14 mouse cellular contexts compared by ENCODE assay signal in the genomic region with DNA sequence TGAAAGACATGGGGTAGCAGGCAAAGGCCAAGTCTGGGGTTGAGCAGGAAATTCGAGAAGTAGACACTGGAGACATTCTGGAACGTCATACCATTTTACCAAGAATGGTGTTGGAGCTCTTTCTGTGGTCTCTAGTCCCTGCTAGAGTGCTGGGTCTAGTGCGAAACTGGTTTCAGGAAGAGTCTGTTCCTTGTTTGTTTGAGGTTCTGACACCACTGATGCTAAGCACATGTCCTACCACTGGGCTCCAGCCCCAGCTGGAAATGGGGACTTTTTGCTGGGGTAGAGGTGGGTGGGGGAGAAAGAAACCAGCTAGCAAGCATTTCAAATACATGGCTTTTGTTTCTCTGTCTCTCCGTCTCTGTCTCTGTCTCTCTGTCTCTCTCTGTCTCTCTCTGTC. TPM values are rescaled to one million over a fixed set of nuclear protein-coding genes. Genes with fewer than 3 reads are reported as not detected.
DNase-seq lines count a peak whose midpoint lies in the region; ATAC-seq lines count a peak whose summit lies in the region.
"Had no signal": no experiment of that assay in that cellular context is flagged by ENCODE, and none has a peak within 500 bp of the region (broad histone marks: within the 10 kb centered on the region; RNA-seq: fewer than 3 reads in every experiment).

No protein-coding gene starts in this region.

- H3K27me3 ChIP-seq in lung, embryonic 16.5 days (ENCODE audit: control insufficient read depth, insufficient read depth, low read depth, low read length) = no peaks in the 10 kb centered on the region; the same call in 1 of the 2 replicates
- peaks cover 3% of the 10 kb centered on the region; the same call in 1 of the 2 replicates for H3K27me3 ChIP-seq in liver, embryonic 13.5 days
- no peaks in the 10 kb centered on the region for H3K27me3 ChIP-seq in splenic B cell, adult 2 months (ENCODE audit: control insufficient read depth, insufficient read depth, low read length, poor library complexity, severe bottlenecking)
- no peaks in the 10 kb centered on the region for H3K27me3 ChIP-seq in embryonic facial prominence, embryonic 10.5 days (replicated peaks; ENCODE audit: low read depth, poor library complexity, severe bottlenecking)

- no peaks in the 10 kb centered on the region for H3K36me3 ChIP-seq in lung, embryonic 16.5 days (ENCODE audit: control insufficient read depth, insufficient read depth, low read length)
- H3K36me3 ChIP-seq in liver, embryonic 13.5 days = no peaks in the 10 kb centered on the region
- H3K36me3 ChIP-seq in splenic B cell, adult 2 months (ENCODE audit: control insufficient read depth, insufficient read depth, low read length, poor library complexity, severe bottlenecking) = no peaks in the 10 kb centered on the region
- no peaks in the 10 kb centered on the region for H3K36me3 ChIP-seq in embryonic facial prominence, embryonic 10.5 days (replicated peaks)
- H3K36me3 ChIP-seq: G1E; limb, embryonic 10.5 days had no signal

- H3K4me3 ChIP-seq in lung, embryonic 16.5 days (ENCODE audit: low read length) = no peak overlapping the region
- H3K4me3 ChIP-seq in liver, embryonic 13.5 days (replicated peaks) = no peak overlapping the region
- H3K4me3 ChIP-seq in embryonic facial prominence, embryonic 10.5 days = no peak overlapping the region
- H3K4me3 ChIP-seq: limb, embryonic 10.5 days had no signal

- peak; percentile 97 for DNase-seq in heart, adult 11 months
- DNase-seq in heart, postnatal 36 days = no peak
- no peak for DNase-seq in lung, adult 18-20 months
- no peak for DNase-seq in liver, embryonic 13.5 days
- peak; percentile 84 for DNase-seq in splenic B cell, adult 2 months (ENCODE audit: low read depth, low spot score)
- no peak for DNase-seq in neural tube, embryonic 10.5 days (ENCODE audit: extremely low spot score, low spot score)
- DNase-seq in embryonic facial prominence, embryonic 10.5 days (ENCODE audit: low spot score) = no peak
- DNase-seq: cerebellum, adult 2 months; right cerebral cortex, postnatal 4 days had no signal

- H3K4me2 ChIP-seq in lung, embryonic 16.5 days (ENCODE audit: low read depth, low read length) = no peak overlapping the region
- H3K4me2 ChIP-seq in liver, embryonic 13.5 days = no peak overlapping the region

- peak overlapping the region; percentile 90 for H3K27ac ChIP-seq in lung, embryonic 16.5 days (ENCODE audit: low read length)
- H3K27ac ChIP-seq in liver, embryonic 13.5 days = peak overlapping the region; percentile 82
- no peak overlapping the region for H3K27ac ChIP-seq in embryonic facial prominence, embryonic 10.5 days (replicated peaks)
- H3K27ac ChIP-seq: limb, embryonic 10.5 days had no signal

- H3K9me3 ChIP-seq in lung, embryonic 16.5 days (ENCODE audit: control insufficient read depth, low read length) = no peaks in the 10 kb centered on the region
- H3K9me3 ChIP-seq in liver, embryonic 13.5 days (replicated peaks) = no peaks in the 10 kb centered on the region
- H3K9me3 ChIP-seq in embryonic facial prominence, embryonic 10.5 days = no peaks in the 10 kb centered on the region
- H3K9me3 ChIP-seq: G1E; limb, embryonic 10.5 days had no signal

- ATAC-seq in lung, embryonic 16.5 days (ENCODE audit: low read depth) = no peak
- no peak for ATAC-seq in liver, embryonic 13.5 days (ENCODE audit: low read depth)

- no peak overlapping the region for H3K9ac ChIP-seq in lung, embryonic 16.5 days (ENCODE audit: low read length)
- H3K9ac ChIP-seq in liver, embryonic 13.5 days = no peak overlapping the region

- intact Hi-C loops in heart, postnatal 36 days (cut with DNase I) = no loop called here

- WGBS in lung, embryonic 16.5 days = 84% methylated on average over 4 of the region's 4 CpGs
- 75% methylated on average over 4 of the region's 4 CpGs for WGBS in liver, embryonic 13.5 days (ENCODE audit: insufficient replicate concordance)
- 79% methylated on average over 4 of the region's 4 CpGs for WGBS in embryonic facial prominence, embryonic 10.5 days

- peaks cover 9% of the 10 kb centered on the region for H3K4me1 ChIP-seq in lung, embryonic 16.5 days (replicated peaks; ENCODE audit: control insufficient read depth, insufficient read depth, low read length)
- peaks cover 44% of the 10 kb centered on the region for H3K4me1 ChIP-seq in liver, embryonic 13.5 days (replicated peaks)
- H3K4me1 ChIP-seq in embryonic facial prominence, embryonic 10.5 days = no peaks in the 10 kb centered on the region

RNA-seq across cellular contexts. Expression of a gene that starts 9.2 kb away (rescaled TPM):
- 100 to 1,000 TPM; 281 to 377 TPM for total RNA-seq in heart, postnatal 36 days (2021)
- 126 and 140 TPM in 2 replicates for polyA plus RNA-seq in lung, embryonic 16.5 days (2015; fragmentation: Nextera tagmentation; extraction: Ambion mirVana)
- 78.4 and 84.2 TPM in 2 replicates for polyA plus RNA-seq in liver, embryonic 13.5 days (2015; fragmentation: Nextera tagmentation; extraction: Ambion mirVana)
- 53.2 and 58.8 TPM in 2 replicates for polyA plus RNA-seq in embryonic facial prominence, embryonic 10.5 days (2016; fragmentation: Nextera tagmentation; extraction: Ambion mirVana)

RNA-seq across cellular contexts. Expression of a gene that starts 48.0 kb away (rescaled TPM):
- total RNA-seq in heart, postnatal 36 days (2021) = under 1 TPM; 0.33 to 0.38 TPM
- polyA plus RNA-seq in lung, embryonic 16.5 days (2015; fragmentation: Nextera tagmentation; extraction: Ambion mirVana) = 0.08 and 0.13 TPM in 2 replicates
- polyA plus RNA-seq in liver, embryonic 13.5 days (2015; fragmentation: Nextera tagmentation; extraction: Ambion mirVana) = not detected in 2 replicates
- 0.05 TPM in 1 of 2 replicates, not detected in the other for polyA plus RNA-seq in embryonic facial prominence, embryonic 10.5 days (2016; fragmentation: Nextera tagmentation; extraction: Ambion mirVana)
- total RNA-seq: hematopoietic stem cell, adult 5-6 weeks had no signal
- polyA plus RNA-seq: embryonic facial prominence, embryonic 11.5 days; G1E; limb, embryonic 10.5 days had no signal

RNA-seq across cellular contexts. Expression of a gene that starts 57.1 kb away (rescaled TPM):
- total RNA-seq in heart, postnatal 36 days (2021) = 1 to 10 TPM; 1.2 to 2.0 TPM
- polyA plus RNA-seq in lung, embryonic 16.5 days (2015; fragmentation: Nextera tagmentation; extraction: Ambion mirVana) = 0.45 and 0.73 TPM in 2 replicates
- 0.06 and 0.07 TPM in 2 replicates for polyA plus RNA-seq in liver, embryonic 13.5 days (2015; fragmentation: Nextera tagmentation; extraction: Ambion mirVana)
- polyA plus RNA-seq in embryonic facial prominence, embryonic 10.5 days (2016; fragmentation: Nextera tagmentation; extraction: Ambion mirVana) = 0.06 TPM in 1 of 2 replicates, not detected in the other
- polyA plus RNA-seq: limb, embryonic 10.5 days had no signal

Comparison
In these comparisons a context has a peak if more than half of its experiments do, and no peak if none do; other contexts are left out.
1. DNase-seq: peak in heart, adult 11 months (single experiment) and splenic B cell, adult 2 months (single experiment); none in heart, postnatal 36 days (0 of 2), lung, adult 18-20 months (0 of 2), liver, embryonic 13.5 days (single experiment), neural tube, embryonic 10.5 days (single experiment) and embryonic facial prominence, embryonic 10.5 days (single experiment).